Mouse (Mus musculus): ENCODE measurements around the gene Dynlt1b.
"Not testable (repeated sequence)": the region's sequence is repeated elsewhere in the genome, so short reads cannot be mapped to it uniquely, and the experiment has no call there.

The Dynlt1b gene

DNA sequence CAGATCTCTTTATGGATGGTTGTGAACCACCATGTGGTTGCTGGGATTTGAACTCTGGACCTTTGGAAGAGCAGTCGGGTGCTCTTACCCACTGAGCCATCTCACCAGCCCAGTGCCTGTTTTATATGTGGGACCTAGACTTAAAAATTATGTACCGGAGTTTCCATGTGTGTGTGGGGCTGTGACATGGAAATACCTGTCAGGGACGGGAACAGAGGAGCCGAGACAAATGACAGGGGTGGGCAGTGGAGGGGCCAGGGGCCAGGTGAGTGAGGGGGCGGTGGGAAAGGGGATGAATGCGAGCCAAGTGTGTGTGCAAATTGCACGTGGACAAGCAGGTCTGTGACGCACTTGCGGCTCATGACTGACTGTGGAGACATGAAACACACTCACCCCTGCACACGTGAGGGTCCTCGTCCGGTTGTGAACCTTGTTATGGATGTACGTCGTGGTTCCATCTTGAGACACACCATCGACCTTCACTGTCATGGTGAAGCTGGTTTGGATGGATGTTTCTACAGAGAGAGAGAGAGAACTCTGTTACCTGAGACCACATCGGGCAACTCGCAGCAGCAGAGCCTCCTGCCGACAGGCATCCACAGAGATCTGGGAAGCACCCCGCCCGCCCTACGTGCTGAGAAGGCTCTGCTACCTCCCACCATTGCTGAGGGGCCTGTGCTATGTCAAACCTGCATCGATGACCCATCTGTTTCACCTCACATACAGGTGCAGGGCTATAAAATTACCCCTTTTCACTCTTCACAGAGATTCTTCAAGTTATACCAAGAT is 26.9 kb downstream of the Dynlt1b start:
- intact Hi-C loops (cut with DNase I), result not testable (repeated sequence)

DNA sequence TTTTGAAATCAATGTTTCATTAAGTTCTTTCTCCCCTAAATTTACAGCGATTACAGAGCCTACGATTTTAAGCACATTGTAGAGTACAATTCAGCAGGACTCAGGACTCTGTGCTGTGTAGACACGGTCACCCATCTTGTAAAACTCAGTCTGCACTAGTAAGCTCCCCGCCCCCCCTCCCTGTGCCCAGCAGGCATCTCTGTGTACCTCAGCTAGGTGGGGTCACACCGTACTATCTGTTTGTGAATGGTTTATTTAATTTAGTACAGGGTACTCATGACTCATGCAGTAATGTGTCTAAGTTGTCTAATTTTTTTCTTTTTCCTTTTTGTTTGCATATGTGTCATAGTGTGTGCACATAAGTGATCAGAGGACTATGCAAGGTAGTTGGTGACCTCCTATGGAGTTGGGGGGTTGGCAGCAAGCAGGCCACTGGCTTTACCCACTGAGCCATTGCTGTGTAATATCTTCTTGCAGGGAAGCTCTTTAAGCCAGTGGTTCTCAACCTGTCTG is 31.2 kb downstream of the Dynlt1b start:
- intact Hi-C loops (cut with DNase I), result not testable (repeated sequence)

DNA sequence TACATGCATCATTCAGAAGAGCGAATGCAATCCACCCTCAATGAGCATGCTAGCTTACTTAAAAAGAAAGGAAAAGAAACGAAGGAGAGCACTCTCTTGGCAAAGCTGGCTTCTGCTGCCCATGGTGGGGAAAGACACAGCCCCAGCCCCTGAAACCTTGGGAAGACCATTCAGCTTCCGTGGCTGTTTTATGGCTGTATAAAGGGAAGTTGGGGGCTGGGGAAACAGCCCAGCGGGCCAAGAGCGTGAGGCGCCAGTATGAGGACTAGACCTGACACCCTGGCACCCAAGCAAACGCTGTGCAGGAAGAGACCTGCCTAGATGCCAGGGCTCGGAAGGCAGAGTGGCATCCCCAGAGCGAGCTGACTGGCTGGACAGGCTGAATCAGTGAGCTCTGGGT is 35.8 kb downstream of the Dynlt1b start:
- intact Hi-C loops (cut with DNase I), result not testable (repeated sequence)

DNA sequence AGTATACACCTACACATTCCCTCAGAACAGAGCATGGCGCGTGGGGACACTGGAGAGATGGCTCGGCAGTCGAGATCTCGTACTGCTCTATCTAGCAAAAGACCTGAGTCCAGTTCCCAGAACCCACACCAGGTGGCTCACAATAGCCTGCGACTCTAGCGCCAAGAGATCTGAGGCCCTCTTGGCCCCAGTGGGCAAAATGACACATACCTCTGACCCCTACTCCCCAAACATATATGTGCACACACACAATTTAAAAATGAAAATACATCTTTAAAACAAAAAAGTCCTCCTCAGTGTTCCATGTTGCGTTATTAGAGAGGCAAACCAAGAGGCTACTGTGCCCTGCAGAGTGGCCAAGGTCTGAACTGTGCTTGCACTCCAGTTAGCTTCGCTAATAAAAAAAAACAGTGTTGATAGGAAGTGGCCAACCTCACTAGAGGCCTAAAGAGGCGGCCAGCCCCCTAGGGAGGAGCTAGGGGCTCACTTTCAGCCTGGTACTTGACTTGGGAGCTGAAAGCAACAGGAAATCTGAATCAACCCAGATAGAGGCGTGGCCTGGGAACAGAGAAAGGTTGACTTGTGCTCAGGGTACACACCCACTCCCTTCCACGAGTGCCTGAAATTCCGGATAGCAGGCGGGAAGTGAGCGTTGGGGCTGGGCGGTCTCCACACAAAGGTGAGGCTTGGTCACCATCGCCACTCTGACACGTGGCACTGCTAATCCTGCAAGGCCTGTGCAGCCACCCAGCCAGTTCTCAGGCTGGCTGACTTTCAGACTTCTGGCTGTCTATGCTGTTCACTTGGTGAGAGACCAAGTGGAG is 37.9 kb downstream of the Dynlt1b start:
- intact Hi-C loops (cut with DNase I), result not testable (repeated sequence)

DNA sequence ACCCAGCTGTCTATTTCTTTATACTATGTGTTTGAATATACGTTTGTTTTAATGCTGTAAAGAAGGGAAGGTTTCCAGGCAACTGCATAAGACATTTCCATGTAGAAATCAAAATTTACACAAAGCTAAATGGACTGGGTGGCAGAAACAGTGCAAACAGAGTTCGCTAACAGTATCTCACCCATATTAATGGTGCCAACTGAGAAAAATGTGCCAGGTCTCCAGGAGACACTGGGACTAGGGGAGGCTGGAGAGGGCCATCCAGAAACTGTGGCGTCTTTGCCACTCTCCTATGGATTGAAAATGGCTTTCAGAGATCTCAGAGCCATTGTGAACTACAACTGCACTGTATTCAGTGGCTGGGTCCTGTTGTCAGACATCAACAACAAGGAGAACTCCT is 40.1 kb downstream of the Dynlt1b start:
- intact Hi-C loops (cut with DNase I), result not testable (repeated sequence)

DNA sequence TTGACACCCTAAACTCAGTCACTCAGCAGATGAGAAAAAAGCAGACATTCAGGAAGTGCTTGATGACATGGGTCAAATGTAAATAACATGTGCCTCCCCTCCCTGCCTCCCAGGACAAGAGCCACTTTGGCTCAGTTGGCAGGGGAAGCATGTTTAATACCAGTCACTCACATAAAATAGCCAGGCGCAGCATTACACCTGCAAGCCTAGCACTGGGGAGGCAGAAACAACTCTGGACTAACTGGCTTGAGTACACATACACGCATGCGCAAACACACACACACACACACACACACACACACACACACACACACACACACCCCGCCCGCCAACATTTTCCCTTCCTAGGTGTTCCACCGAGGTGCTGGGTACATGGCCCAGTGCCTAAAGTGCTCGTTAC is 40.8 kb downstream of the Dynlt1b start:
- intact Hi-C loops (cut with DNase I), result not testable (repeated sequence)

DNA sequence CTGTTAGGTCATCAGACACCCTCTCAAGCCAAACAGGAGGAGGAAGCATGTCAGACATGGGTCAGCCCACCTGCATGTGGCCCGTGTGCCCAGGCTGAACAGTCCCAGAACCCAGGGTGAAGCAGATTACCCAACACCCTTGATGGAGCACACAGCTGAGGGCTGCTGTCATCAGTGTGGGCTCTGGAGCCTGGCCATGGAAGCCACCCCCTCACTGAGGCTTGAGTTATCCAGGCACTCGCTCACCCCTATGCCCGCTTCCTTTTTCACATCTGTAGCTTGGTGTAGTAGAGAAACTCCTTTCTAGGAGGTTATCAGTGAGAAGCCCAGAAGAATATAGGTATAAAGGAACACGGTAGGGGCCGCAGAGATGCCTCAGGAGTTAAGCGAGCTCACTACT is 45.4 kb downstream of the Dynlt1b start:
- intact Hi-C loops (cut with DNase I), result not testable (repeated sequence)

DNA sequence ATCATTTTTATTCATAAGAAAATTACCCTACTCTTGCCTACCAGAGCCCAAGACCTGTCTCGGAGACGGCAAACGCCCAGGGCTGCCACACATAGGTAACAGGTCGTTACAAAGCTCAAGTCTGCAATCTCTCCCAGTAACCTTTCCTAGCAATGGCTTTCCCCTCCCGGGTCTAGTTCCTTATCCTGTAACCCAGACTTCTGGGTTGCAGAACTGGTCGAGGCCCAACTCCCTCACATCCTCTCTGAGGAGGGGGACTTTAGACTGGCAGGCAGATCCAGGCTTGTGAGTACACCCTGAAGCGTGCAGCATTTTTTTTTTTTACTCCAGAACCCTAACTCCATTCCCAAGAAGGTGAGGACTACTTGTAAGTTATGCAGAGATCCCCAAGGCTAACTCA is 46.0 kb downstream of the Dynlt1b start:
- intact Hi-C loops (cut with DNase I), result not testable (repeated sequence)

DNA sequence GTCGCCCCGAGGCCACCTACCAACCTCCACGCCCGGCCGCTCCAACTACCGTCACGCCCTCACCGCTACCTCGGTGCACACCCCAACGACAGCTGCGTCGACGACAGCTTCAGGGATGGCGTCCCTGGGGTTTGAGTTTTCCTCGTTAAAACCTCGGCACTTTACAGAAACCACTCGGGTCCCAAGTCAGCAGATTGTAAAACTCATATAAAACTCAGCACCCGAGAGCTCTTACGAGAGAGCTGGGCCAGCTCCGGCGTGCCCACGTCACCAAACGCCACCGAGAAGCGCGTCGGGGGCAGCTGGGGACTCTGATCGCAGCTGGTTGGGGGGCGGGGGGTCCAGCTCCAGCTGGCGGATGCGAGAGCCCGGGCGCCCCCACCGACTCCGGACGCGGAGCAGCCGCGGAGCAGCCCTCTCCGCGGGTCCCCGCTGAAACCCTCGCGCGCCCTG is 46.6 kb downstream of the Dynlt1b start:
- intact Hi-C loops (cut with DNase I), result not testable (repeated sequence)

DNA sequence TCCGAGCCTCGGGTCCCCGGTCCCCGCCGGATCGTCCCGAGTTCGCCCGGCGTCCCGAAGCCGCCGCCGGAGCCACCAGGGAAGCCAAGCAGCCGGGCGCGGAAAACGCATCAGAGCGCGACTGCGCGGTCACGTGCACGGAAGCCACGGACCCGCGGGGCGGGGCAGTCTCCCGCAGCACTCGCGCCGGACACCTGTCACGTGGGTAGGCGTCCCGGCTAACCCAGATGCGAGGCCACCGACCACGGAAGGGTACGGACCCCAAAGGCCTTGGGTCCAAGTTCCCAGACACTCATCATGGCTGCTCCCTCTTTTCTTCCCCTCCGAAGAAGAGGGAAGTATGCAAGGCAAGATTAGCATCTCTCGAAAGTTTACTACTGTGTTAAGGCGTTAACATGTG is 47.1 kb downstream of the Dynlt1b start:
- intact Hi-C loops (cut with DNase I), result not testable (repeated sequence)

DNA sequence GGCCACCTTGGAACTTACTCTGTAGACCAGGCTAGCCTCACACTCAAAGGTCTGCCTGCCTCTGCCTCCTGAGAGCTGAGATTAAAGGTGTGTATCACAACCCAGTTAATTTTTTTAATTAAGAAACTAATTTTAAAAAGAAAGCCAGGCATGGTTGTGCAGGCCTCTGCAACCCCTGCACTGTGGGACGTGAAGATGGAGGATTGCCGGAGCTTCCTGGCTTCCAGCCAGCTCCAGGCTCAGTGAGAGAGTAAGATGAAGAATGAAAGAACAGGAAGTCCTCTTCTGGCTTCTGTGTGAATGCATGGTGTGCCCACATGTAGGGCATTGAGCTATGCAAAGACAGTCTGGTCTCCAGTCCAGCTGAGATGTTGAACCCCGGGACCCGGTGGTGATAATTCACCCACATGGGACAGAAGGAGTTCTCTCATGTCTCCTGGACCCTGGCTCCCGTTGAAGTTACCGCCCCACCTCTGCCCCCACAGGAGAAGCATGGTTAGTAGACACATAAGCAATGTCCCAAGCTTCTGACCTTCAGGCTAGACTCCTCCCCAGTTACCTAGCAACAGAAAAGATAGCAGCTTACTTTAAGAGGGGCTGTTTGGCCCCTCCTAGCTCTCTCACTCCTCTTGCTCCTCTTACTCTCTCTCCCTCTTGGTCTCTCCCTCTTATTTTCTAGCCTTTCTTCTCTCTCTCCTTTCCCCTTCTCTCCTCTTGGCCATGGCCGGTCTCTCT is 51.1 kb downstream of the Dynlt1b start:
- intact Hi-C loops (cut with DNase I), result not testable (repeated sequence)

DNA sequence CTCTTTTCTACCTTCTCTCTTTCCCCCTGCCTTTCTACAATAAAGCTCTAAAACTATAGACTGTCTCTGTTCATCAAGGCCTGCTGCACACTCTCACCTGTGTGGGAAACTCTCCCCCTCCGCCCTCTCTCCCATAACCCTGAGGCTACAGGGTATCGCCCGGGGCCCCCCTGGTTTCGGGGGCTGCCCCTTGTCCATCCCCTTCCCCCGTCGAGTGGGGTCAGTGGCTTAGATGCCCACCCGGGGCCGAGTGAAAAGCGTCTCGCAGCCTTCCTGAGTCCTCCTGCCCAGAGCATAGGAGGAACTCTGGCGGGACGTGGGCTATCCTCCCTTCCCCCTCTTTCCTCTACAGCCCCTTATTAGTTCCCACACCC is 51.7 kb downstream of the Dynlt1b start:
- intact Hi-C loops (cut with DNase I), result not testable (repeated sequence)

DNA sequence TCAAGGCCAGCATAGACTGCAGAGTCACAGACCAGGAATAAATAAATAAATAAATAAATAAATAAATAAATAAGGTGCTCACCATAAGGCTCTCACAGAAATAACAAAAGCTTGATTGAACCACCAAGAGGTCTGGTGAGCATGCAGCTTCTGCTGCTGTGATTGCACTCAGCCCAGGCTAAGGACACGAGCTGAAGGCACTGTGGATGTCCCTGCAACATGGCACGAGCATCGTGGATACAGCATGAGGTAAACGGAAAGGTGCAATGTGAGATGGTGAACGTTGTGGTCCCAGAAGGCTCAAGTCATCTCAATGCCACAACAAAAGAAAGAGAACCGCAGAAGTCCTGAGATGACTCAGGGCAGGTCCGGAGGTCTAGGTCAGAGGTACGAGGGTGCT is 52.3 kb downstream of the Dynlt1b start:
- intact Hi-C loops (cut with DNase I), result not testable (repeated sequence)

Measured in adrenal gland (tissue).